Mouse (Mus musculus) bone marrow, adult 2 months (tissue): Measurements from ENCODE around the gene Amz2. TPM values are rescaled to one million over a fixed set of nuclear protein-coding genes. Genes with fewer than 3 reads are reported as not detected.

Source experiments
- H3K27ac ChIP-seq: fragments of 200-500 bp; 2 replicates; pipeline ENCODE4 v1.5.1; 2012; ENCODE audit warnings: low read depth, mild to moderate bottlenecking, control low read depth, inconsistent platforms, low read length; ENCODE audit not compliant: control insufficient read depth, poor library complexity, insufficient read depth
- H3K4me1 ChIP-seq: fragments of 200-500 bp; 2 replicates; pipeline ENCODE4 v1.6.1; 2011; ENCODE audit warnings: low read length; ENCODE audit not compliant: control insufficient read depth, insufficient read depth
- H3K4me3 ChIP-seq: fragments of 200-500 bp; replicated peaks from 2 replicates; pipeline ENCODE3; 2011; ENCODE audit warnings: mild to moderate bottlenecking, low read depth, low read length, control low read depth; ENCODE audit not compliant: control insufficient read depth
- CTCF ChIP-seq: fragments of 200-500 bp; IDR thresholded peaks from 2 replicates; pipeline ENCODE4 v1.5.1; 2011; ENCODE audit warnings: low read length, control low read depth; ENCODE audit not compliant: control insufficient read depth, insufficient read depth
- POLR2A ChIP-seq: fragments of 200-500 bp; IDR thresholded peaks from 2 replicates; pipeline ENCODE4 v1.6.1; 2011; ENCODE audit warnings: low read depth, mild to moderate bottlenecking, control low read depth, low read length, borderline replicate concordance; ENCODE audit not compliant: control insufficient read depth
- WGBS: fragments of 180-500 bp; shearing (Covaris S2); methylation state at CpG from one replicate; pipeline ENCODE4 v1.1.7; 2018; 5-methylcytosine and 5-hydroxymethylcytosine counted together
- polyA plus RNA-seq: library from polyadenylated mRNA; stranded (reverse); fragments of >200 nt; gene quantifications from 2 replicates; pipeline ENCODE4 v1.2.4, GENCODE M21; 2011; ENCODE audit warnings: low replicate concordance; ENCODE audit not compliant: missing spikeins, insufficient read depth, insufficient read length

Amz2 gene
- 13.3 and 19.3 TPM in 2 replicates for polyA plus RNA-seq

- peak within 1 kb of the TSS; percentile 73 for H3K4me3 ChIP-seq
- H3K27ac ChIP-seq, result peak within 1 kb of the TSS; percentile 77
- TF ChIP-seq POLR2A (peak; percentile 74), CTCF (peak; percentile 70)
- no peaks in the 10 kb centered on the region; the same call in 1 of the 2 replicates for H3K4me1 ChIP-seq
- WGBS, result under 1% methylated on average over 65 of the region's 65 CpGs
Measured at GRCm38 (mm10) chr11:109425392-109426271, at the start of gene Amz2. Gene Amz2, plus strand, starts transcription at chr11:109425946.

DNA sequence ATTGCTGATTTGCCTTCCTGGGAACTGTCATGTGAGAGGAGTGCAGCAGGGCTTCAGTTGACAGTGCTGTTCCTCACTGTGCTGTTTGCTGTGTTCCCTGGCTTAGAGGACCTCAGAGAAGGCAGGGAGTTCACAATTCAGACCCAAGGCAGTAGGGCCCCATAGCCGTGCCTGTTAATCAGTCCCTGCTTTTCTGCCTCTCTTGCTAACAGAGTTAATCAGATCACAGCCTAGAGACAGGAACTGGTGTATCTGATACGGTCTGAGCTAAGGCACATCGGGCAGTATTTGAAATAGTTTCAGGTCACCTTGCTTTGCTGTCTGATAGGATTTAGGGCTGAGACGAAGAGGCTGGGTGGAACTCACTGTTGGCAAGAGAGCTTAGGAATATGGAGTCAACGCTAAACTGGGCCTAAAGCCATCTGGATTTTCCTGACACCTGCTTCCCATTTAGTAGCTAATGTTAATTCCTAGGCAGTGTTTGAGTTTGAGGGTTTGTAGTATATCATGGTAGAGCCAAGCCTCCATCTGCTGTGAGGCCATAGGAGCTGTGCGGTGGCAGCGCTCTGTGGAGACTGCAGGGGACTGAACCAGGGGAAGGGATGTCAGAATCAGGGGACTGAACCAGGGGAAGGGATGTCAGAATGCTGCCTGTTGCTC, 49.1 kb upstream of the Amz2 start:
- WGBS, result 57% methylated on average over 7 of the region's 7 CpGs
- TF ChIP-seq POLR2A (no peak), CTCF (no peak)
- Histone ChIP-seq H3K27ac (no peak overlapping the region), H3K4me1 (peaks cover 10% of the 10 kb centered on the region), H3K4me3 (no peak overlapping the region)

GRCm38 (mm10) chr11:109377477-109377876, 48.3 kb upstream of the Amz2 start:
- Histone ChIP-seq H3K27ac (no peak overlapping the region), H3K4me3 (no peak overlapping the region), H3K4me1 (peaks cover 10% of the 10 kb centered on the region)
- WGBS, result 23% methylated on average over 10 of the region's 10 CpGs
- TF ChIP-seq CTCF (no peak), POLR2A (no peak)

DNA sequence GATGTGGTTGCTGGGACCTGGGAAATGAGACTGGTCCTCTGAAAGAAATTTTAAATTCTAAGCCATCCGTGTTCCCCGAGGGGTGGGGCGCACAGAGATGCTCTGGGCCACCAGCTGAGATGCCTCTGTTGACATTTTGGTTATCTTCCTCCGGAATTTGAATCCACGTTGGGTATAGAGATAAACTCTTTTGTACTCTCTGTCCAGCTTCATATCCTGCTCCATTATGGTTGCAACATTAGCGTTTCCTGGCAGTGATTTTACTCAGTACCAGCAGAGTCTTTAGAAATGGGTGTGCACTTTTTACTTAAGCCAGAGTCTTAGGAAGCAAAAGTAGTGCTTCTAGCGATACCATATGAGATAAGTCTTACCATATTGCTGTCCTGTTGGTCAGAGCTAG, 47.7 kb upstream of the Amz2 start:
- Histone ChIP-seq H3K4me1 (peaks cover 10% of the 10 kb centered on the region), H3K27ac (no peak overlapping the region), H3K4me3 (no peak overlapping the region)
- WGBS, result 63% methylated on average over 7 of the region's 7 CpGs
- TF ChIP-seq CTCF, result no peak

- no peak overlapping the region for H3K4me3 ChIP-seq
- H3K4me1 ChIP-seq, result peaks cover 7% of the 10 kb centered on the region
- 35% methylated on average over 5 of the region's 5 CpGs for WGBS
- TF ChIP-seq CTCF (no peak), POLR2A (no peak)
- H3K27ac ChIP-seq, result no peak overlapping the region
Measured at GRCm38 (mm10) chr11:109380662-109381061, 45.1 kb upstream of the Amz2 start.

DNA sequence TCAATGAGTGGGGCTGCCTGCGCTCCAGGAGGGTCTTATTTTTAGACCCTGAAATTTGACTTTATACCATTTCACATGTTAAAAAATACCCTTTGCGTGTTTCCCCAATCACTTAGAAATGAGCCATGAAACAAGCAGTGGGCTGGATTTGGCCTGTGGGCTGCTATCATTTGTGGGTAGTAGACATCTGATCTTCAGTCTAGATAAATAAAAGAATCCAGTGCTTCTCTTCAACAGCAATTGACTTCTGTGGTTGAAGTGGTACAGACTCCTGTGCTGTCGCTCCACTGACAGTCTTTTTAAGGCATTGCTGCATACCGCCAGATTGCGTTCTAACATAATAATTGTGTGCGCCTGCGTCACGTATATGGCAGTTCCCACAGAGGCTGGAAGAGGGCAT, 40.5 kb upstream of the Amz2 start:
- TF ChIP-seq CTCF (no peak), POLR2A (no peak)
- Histone ChIP-seq H3K4me3 (no peak overlapping the region), H3K4me1 (no peaks in the 10 kb centered on the region; the same call in 1 of the 2 replicates), H3K27ac (no peak overlapping the region)
- 84% methylated on average over 8 of the region's 8 CpGs for WGBS

GRCm38 (mm10) chr11:109389046-109389445, 36.7 kb upstream of the Amz2 start:
- H3K27ac ChIP-seq, result no peak overlapping the region
- no peaks in the 10 kb centered on the region for H3K4me1 ChIP-seq
- 85% methylated on average over 5 of the region's 5 CpGs for WGBS
- TF ChIP-seq CTCF (no peak), POLR2A (no peak)
- H3K4me3 ChIP-seq, result no peak overlapping the region

DNA sequence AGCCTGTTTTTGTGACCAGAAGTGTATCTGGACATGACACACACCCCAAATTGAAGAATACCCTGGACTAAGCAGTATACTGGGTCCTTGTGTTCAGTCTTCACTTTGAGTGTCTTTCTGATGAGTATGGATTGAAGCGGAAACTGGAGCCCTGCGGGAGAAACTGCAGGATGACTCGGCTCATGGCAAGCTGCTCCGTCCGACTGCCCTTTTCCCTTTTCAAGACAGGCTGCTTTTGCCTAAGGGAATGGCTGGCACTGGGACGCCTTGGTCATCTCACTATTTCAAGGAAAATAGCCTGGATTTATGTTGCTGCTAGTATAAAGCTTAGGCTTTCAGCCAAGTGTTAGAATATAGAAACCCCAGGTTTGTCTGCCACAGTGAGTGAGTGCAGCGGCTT, 34.5 kb upstream of the Amz2 start:
- TF ChIP-seq CTCF, result no peak
- no peak for TF ChIP-seq POLR2A
- Histone ChIP-seq H3K4me3 (no peak overlapping the region), H3K4me1 (no peaks in the 10 kb centered on the region), H3K27ac (no peak overlapping the region)
- 93% methylated on average over 7 of the region's 7 CpGs for WGBS
